Mouse (Mus musculus) midbrain, embryonic 13.5 days (tissue): ENCODE results near the gene Tnnc2. TPM values are rescaled to one million over a fixed set of nuclear protein-coding genes. Genes with fewer than 3 reads are reported as not detected.
A peak's percentile ranks its signal among the peaks of the same experiment; 100 is the strongest.

Source experiments
- ATAC-seq: fragments of 200-750 bp; cut with Nextera tagmentation; 2 replicates; pipeline ENCODE4 v1.8.0; 2017; ENCODE audit warnings: mild to moderate bottlenecking, moderate TSS enrichment, moderate library complexity
- H3K27ac ChIP-seq: fragments of 300-500 bp; sonication (generic); 2 replicates; pipeline ENCODE4 v1.5.1; 2015; ENCODE audit warnings: inconsistent platforms, mild to moderate bottlenecking, moderate library complexity
- H3K27me3 ChIP-seq: fragments of 300-500 bp; sonication (generic); 2 replicates; pipeline ENCODE4 v1.6.1; 2015; ENCODE audit warnings: mild to moderate bottlenecking, inconsistent platforms
- H3K36me3 ChIP-seq: fragments of 300-500 bp; sonication (generic); 2 replicates; pipeline ENCODE4 v1.6.1; 2015; ENCODE audit warnings: mild to moderate bottlenecking, inconsistent platforms
- H3K4me1 ChIP-seq: fragments of 300-500 bp; sonication (generic); replicated peaks from 2 replicates; pipeline ENCODE4 v1.6.1; 2015; ENCODE audit warnings: inconsistent platforms
- H3K4me2 ChIP-seq: fragments of 300-500 bp; sonication (generic); replicated peaks from 2 replicates; pipeline ENCODE4 v1.6.1; 2015; ENCODE audit warnings: moderate library complexity, mild to moderate bottlenecking, inconsistent platforms
- H3K4me3 ChIP-seq: fragments of 300-500 bp; sonication (generic); replicated peaks from 2 replicates; pipeline ENCODE4 v1.5.1; 2015; ENCODE audit warnings: mild to moderate bottlenecking, inconsistent platforms
- H3K9ac ChIP-seq: fragments of 300-500 bp; sonication (generic); replicated peaks from 2 replicates; pipeline ENCODE4 v1.6.1; 2015; ENCODE audit warnings: mild to moderate bottlenecking, inconsistent platforms
- H3K9me3 ChIP-seq: fragments of 300-500 bp; sonication (generic); 2 replicates; pipeline ENCODE4 v1.6.1; 2016; ENCODE audit warnings: mild to moderate bottlenecking, inconsistent platforms
- WGBS: fragments of 180-500 bp; shearing (Covaris S2); methylation state at CpG from one replicate; pipeline ENCODE4 v1.1.7; 2015; 5-methylcytosine and 5-hydroxymethylcytosine counted together
- polyA plus RNA-seq: library from polyadenylated mRNA; unstranded; fragments of >200 nt; fragmentation: Nextera tagmentation; extraction: Ambion mirVana; gene quantifications from 2 replicates; pipeline ENCODE4 v1.2.1, GENCODE M21; 2015

Gene Tnnc2
- polyA plus RNA-seq, 1 experiment from 2014 or later = not detected

GRCm38 (mm10) chr2:164769258-164770037, 10.3 kb downstream of the Tnnc2 start, which contains the start of gene Ube2c:
Ube2c (plus strand) TSS chr2:164769898.
- H3K4me3 ChIP-seq = peak within 1 kb of the TSS; percentile 86
- no peak within 1 kb of the TSS for H3K27ac ChIP-seq
- no peaks in the 10 kb centered on the region for H3K9me3 ChIP-seq
- H3K4me1 ChIP-seq = peaks cover 26% of the 10 kb centered on the region
- no peaks in the 10 kb centered on the region for H3K27me3 ChIP-seq
- H3K36me3 ChIP-seq = peaks cover 46% of the 10 kb centered on the region
- H3K9ac ChIP-seq = peak within 1 kb of the TSS; percentile 71
- 2% methylated on average over 53 of the region's 53 CpGs for WGBS
- peak; percentile 100 for ATAC-seq
- peak within 1 kb of the TSS; percentile 97 for H3K4me2 ChIP-seq

DNA sequence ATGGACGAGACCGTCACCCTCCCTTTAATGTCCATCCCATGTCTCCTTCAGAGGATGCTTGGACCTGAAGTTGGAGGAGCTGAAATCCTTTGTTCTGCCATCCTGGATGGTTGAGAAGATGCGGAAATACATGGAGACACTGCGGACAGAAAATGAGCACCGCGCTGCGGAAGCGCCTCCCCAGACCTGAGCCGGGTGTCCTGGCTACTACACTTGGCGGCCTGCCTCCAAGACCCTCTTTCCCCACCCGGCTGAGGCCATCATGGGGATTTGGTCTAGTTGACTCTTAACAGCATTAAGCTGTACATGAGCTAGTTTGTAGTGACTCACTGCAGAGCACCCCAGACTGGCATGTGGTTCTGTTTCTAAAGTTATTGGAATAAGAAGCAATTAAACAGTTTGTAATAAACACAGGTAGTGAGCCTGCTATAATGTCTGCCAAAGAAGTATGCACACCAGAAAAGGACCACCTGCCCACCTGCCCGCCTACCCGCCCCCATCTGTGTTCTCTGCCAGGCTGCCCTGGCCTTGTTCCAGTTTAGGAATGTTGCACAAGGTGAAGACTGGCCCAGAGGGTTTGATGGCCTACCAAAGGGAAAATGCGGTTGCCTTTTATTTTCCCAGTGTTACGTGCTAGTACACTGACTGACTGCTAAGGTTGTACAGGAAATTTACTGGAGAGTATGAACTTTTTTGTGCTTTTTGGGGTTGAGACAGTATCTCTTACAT, 11.8 kb downstream of the Tnnc2 start:
- peaks cover 26% of the 10 kb centered on the region for H3K4me1 ChIP-seq
- no peaks in the 10 kb centered on the region for H3K9me3 ChIP-seq
- no peak overlapping the region for H3K4me3 ChIP-seq
- H3K9ac ChIP-seq = no peak overlapping the region
- H3K36me3 ChIP-seq = peaks cover 53% of the 10 kb centered on the region
- WGBS = 96% methylated on average over 15 of the region's 15 CpGs
- ATAC-seq = no peak
- no peaks in the 10 kb centered on the region for H3K27me3 ChIP-seq
- no peak overlapping the region for H3K27ac ChIP-seq
- H3K4me2 ChIP-seq = no peak overlapping the region

- H3K9ac ChIP-seq = no peak overlapping the region
- peaks cover 11% of the 10 kb centered on the region for H3K4me1 ChIP-seq
- no peak for ATAC-seq
- H3K27ac ChIP-seq = no peak overlapping the region
- H3K4me3 ChIP-seq = no peak overlapping the region
- no peak overlapping the region for H3K4me2 ChIP-seq
- no peaks in the 10 kb centered on the region for H3K27me3 ChIP-seq
- peaks cover 68% of the 10 kb centered on the region for H3K36me3 ChIP-seq
- 90% methylated on average over 3 of the region's 3 CpGs for WGBS
- no peaks in the 10 kb centered on the region for H3K9me3 ChIP-seq
Measured at GRCm38 (mm10) chr2:164765841-164766240, 13.9 kb downstream of the Tnnc2 start.

DNA sequence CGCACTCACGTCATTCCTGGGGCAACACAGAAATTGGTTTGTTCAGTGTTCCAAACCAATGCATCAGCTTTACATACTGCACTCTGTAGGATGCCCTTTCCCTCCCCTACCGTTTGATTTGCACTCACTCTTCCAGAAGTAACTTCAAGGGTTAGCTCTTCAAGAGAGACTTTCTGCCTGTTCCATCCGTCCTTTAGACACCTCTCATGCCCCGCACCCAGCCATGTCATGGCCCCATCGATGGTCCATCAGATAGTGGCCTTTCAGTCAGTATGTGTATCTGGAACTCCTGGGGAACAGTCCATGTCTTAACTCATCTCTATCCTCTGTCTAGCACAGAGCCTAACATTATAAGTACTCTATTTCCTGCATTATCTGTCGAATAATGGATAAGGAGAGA, 17.2 kb downstream of the Tnnc2 start:
- H3K27me3 ChIP-seq = no peaks in the 10 kb centered on the region
- ATAC-seq = no peak
- WGBS = 87% methylated on average over 7 of the region's 7 CpGs
- no peaks in the 10 kb centered on the region for H3K9me3 ChIP-seq
- H3K27ac ChIP-seq = no peak overlapping the region
- H3K9ac ChIP-seq = no peak overlapping the region
- H3K4me2 ChIP-seq = no peak overlapping the region
- H3K36me3 ChIP-seq = peaks cover 91% of the 10 kb centered on the region
- no peaks in the 10 kb centered on the region for H3K4me1 ChIP-seq
- H3K4me3 ChIP-seq = no peak overlapping the region

GRCm38 (mm10) chr2:164761971-164762370, 17.8 kb downstream of the Tnnc2 start:
- no peaks in the 10 kb centered on the region for H3K27me3 ChIP-seq
- H3K36me3 ChIP-seq = peaks cover 91% of the 10 kb centered on the region
- H3K27ac ChIP-seq = no peak overlapping the region
- no peaks in the 10 kb centered on the region for H3K9me3 ChIP-seq
- no peak overlapping the region for H3K4me3 ChIP-seq
- no peak for ATAC-seq
- 98% methylated on average over 4 of the region's 4 CpGs for WGBS
- H3K4me2 ChIP-seq = no peak overlapping the region
- H3K9ac ChIP-seq = no peak overlapping the region
- no peaks in the 10 kb centered on the region for H3K4me1 ChIP-seq

DNA sequence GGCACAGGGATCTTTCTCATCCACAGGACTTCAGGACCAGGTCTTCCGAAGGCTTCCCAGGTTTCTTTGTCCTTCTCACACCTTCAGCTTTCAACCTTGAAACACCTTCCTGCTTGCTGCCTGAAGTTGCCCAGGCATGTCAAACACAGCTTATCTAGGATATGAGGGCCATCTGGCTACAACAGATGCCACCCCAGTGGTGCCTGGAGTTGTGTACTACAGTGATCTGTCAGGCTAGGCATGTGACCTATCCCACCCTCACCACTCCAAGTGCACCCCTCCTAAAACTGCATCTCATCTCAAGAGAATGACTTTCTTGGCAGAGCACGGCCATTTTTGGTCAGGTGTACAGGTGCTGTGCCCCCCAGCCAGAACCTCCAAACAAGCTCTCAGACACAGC, 18.3 kb downstream of the Tnnc2 start:
- Histone ChIP-seq H3K27me3 (no peaks in the 10 kb centered on the region), H3K4me1 (no peaks in the 10 kb centered on the region), H3K4me3 (no peak overlapping the region), H3K36me3 (peaks cover 91% of the 10 kb centered on the region), H3K9ac (no peak overlapping the region), H3K27ac (no peak overlapping the region), H3K4me2 (no peak overlapping the region), H3K9me3 (no peaks in the 10 kb centered on the region)
- 100% methylated on average over 2 of the region's 2 CpGs for WGBS
- ATAC-seq = no peak

GRCm38 (mm10) chr2:164760059-164760833, 19.5 kb downstream of the Tnnc2 start:
- ATAC-seq = no peak
- Histone ChIP-seq H3K36me3 (peaks cover 91% of the 10 kb centered on the region), H3K9me3 (no peaks in the 10 kb centered on the region), H3K4me2 (no peak overlapping the region), H3K4me3 (no peak overlapping the region), H3K27me3 (no peaks in the 10 kb centered on the region), H3K9ac (no peak overlapping the region), H3K27ac (no peak overlapping the region), H3K4me1 (no peaks in the 10 kb centered on the region)
- 92% methylated on average over 4 of the region's 4 CpGs for WGBS

DNA sequence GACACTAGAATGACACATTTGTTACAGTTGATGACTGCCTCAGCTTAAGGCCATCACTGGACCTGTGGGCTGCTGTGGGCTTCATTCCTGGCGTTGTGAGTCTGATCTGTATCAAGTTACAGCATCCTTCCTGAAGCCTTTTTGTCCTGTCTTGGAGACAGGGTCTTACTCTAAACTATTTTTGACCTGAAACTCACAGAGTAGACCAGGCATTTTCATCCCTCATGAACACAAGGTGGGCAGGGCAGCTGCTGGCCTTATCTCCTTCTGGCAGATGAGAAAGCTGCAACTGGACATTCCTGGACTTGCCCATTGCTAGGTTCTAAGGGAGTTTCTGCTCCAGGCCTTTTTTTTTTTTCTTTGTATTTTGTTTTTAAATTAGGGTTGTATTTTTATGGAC, 21.1 kb downstream of the Tnnc2 start:
- H3K4me2 ChIP-seq = no peak overlapping the region
- no peaks in the 10 kb centered on the region for H3K27me3 ChIP-seq
- no peak overlapping the region for H3K9ac ChIP-seq
- H3K27ac ChIP-seq = no peak overlapping the region
- H3K9me3 ChIP-seq = no peaks in the 10 kb centered on the region
- no peak for ATAC-seq
- no peak overlapping the region for H3K4me3 ChIP-seq
- H3K4me1 ChIP-seq = no peaks in the 10 kb centered on the region
- H3K36me3 ChIP-seq = peaks cover 99% of the 10 kb centered on the region
- 70% methylated on average over 1 of the region's 1 CpGs for WGBS

- Histone ChIP-seq H3K9ac (no peak overlapping the region), H3K36me3 (peaks cover 99% of the 10 kb centered on the region), H3K27me3 (no peaks in the 10 kb centered on the region), H3K4me3 (no peak overlapping the region), H3K4me1 (no peaks in the 10 kb centered on the region), H3K4me2 (no peak overlapping the region), H3K27ac (no peak overlapping the region), H3K9me3 (no peaks in the 10 kb centered on the region)
- 92% methylated on average over 11 of the region's 11 CpGs for WGBS
- ATAC-seq = no peak
Measured at GRCm38 (mm10) chr2:164757841-164758240, 21.9 kb downstream of the Tnnc2 start.

GRCm38 (mm10) chr2:164754800-164755199, 25.0 kb downstream of the Tnnc2 start:
- ATAC-seq = no peak
- Histone ChIP-seq H3K4me2 (no peak overlapping the region), H3K9ac (no peak overlapping the region), H3K27me3 (no peaks in the 10 kb centered on the region), H3K9me3 (no peaks in the 10 kb centered on the region), H3K36me3 (peaks cover 96% of the 10 kb centered on the region), H3K4me1 (no peaks in the 10 kb centered on the region), H3K4me3 (no peak overlapping the region), H3K27ac (no peak overlapping the region)
- WGBS = 91% methylated on average over 2 of the region's 2 CpGs

DNA sequence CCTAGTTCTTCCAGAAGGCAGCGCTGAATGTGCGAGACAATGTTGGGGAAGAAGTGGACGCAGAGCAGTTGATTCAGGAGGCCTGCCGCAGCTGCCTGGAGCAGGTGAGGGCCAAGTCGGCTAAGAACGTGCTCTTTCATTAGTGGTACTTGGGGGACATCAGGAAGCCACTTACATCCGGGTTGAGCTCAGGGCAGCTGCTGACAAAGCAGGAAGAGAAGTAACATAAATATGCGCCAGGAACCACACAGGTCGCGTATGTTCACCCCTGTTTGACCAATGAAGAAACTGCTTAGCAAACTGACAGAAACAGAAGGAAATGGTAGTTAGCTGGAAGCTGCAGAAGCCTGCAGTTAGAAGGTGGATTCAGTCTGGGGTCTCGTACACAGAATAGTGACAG, 25.7 kb downstream of the Tnnc2 start:
- H3K4me2 ChIP-seq = no peak overlapping the region
- no peaks in the 10 kb centered on the region for H3K4me1 ChIP-seq
- H3K9me3 ChIP-seq = no peaks in the 10 kb centered on the region
- H3K36me3 ChIP-seq = peaks cover 91% of the 10 kb centered on the region
- H3K4me3 ChIP-seq = no peak overlapping the region
- H3K27me3 ChIP-seq = no peaks in the 10 kb centered on the region
- ATAC-seq = no peak
- no peak overlapping the region for H3K27ac ChIP-seq
- H3K9ac ChIP-seq = no peak overlapping the region
- WGBS = 92% methylated on average over 11 of the region's 11 CpGs

GRCm38 (mm10) chr2:164752454-164752853, 27.3 kb downstream of the Tnnc2 start:
- Histone ChIP-seq H3K4me3 (no peak overlapping the region), H3K27ac (no peak overlapping the region), H3K4me1 (peaks cover 14% of the 10 kb centered on the region), H3K9ac (no peak overlapping the region), H3K9me3 (no peaks in the 10 kb centered on the region), H3K4me2 (no peak overlapping the region), H3K27me3 (no peaks in the 10 kb centered on the region), H3K36me3 (peaks cover 91% of the 10 kb centered on the region)
- ATAC-seq = no peak
- 95% methylated on average over 2 of the region's 2 CpGs for WGBS
